Mouse (Mus musculus) lung, postnatal 0 days (tissue): ENCODE results near the gene Pafah2.

ENCODE experiments used
- CTCF ChIP-seq: IDR thresholded peaks from 2 replicates; pipeline ENCODE4 v1.5.1; 2016; ENCODE audit warnings: antibody characterized with exemption, mild to moderate bottlenecking
- EP300 ChIP-seq: IDR thresholded peaks from 2 replicates; pipeline ENCODE4 v1.6.1; 2016; ENCODE audit warnings: antibody characterized with exemption, mild to moderate bottlenecking, control low read depth

DNA sequence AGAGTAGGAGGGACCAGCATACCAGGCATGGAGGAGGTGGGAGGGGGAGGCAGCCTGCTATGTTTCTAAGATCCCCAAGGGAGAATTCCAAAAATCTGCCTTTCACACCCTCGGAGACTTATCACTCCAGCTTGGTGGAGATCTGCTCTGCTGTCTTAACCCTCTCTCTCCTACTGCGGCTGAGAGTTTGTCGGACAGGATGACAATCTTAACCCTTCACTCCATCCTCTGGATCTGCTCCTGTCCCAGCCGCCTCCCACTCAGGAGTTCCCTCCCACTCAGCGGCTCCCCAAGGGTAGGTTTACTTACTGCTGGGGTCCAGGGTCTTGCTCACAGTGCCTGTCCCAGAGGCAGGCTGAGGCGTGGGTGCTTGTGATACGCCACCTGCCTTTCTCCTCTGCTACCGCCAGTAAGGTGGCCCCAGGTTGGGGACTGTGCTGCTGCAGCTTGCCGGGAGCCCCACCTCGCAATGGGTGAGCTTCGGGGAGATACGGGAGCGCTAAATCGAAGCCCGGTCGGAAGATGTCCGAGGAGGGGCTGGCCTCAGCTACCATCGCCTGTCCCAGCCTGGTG, 25.4 kb upstream of the Pafah2 start:
- TF ChIP-seq CTCF (0 out of 2 replicates have a peak, but pooled peaks have one; percentile 1), EP300 (no peak)
